ENCODE assay signal across 8 mouse cellular contexts in the genomic region with DNA sequence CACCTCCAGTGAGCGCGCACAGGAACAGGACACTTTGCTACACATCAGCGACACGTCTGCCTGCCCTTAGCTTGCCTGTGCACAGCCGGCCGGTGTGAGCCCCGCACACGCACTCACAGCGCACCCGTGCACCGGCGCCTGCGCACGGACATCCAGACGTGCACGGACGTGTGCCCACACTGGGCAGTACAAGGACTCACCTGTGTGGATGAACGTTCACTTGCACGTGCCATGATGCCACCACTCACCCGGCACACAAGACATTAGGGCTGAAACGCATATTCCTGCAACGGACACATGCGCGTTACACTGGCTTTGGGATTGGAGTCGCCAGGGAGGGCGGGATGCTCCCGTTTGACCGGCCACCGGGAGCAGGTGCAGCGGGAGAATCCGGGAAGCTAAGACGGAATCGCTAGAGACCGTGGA. TPM values are rescaled to one million over a fixed set of nuclear protein-coding genes. Genes with fewer than 3 reads are reported as not detected.
A peak's percentile ranks its signal among the peaks of the same experiment; 100 is the strongest.
DNase-seq lines count a peak whose midpoint lies in the region; ATAC-seq and TF ChIP-seq lines count a peak whose summit lies in the region.

No protein-coding gene starts in this region.

- no peak for TF ChIP-seq POLR2A in testis, adult 2 months (IDR thresholded peaks at IDR 0.05; ENCODE audit: control insufficient read depth, low read depth, low read length)

- DNase-seq in cerebellum, adult 18-20 months, result peak; percentile 12 to 30
- DNase-seq in testis, postnatal 14 days (ENCODE audit: low spot score), result no peak
- no peak for DNase-seq in midbrain, embryonic 11.5 days (ENCODE audit: low spot score, missing footprints)
- no peak for DNase-seq in gastrocnemius, adult 8-10 months (ENCODE audit: low spot score in 2 of 2)
- no peak for DNase-seq in kidney, adult 9 months

- peak overlapping the region; percentile 40 for H3K27ac ChIP-seq in testis, adult 2 months (ENCODE audit: control insufficient read depth, insufficient read depth, low read depth, low read length)
- H3K27ac ChIP-seq in hindbrain, embryonic 15.5 days (replicated peaks), result no peak overlapping the region
- H3K27ac ChIP-seq in midbrain, embryonic 11.5 days (ENCODE audit: low read depth, low read length), result no peak overlapping the region

- H3K9me3 ChIP-seq in hindbrain, embryonic 15.5 days, result no peaks in the 10 kb centered on the region
- no peaks in the 10 kb centered on the region for H3K9me3 ChIP-seq in midbrain, embryonic 11.5 days (ENCODE audit: control insufficient read depth, low read length)

- no peak for TF ChIP-seq CTCF in testis, adult 2 months (IDR thresholded peaks at IDR 0.05; ENCODE audit: control insufficient read depth, insufficient read depth, insufficient replicate concordance, low read depth, low read length)

- H3K4me1 ChIP-seq in testis, adult 2 months (ENCODE audit: control insufficient read depth, insufficient read depth, low read length), result peaks cover 39% of the 10 kb centered on the region
- H3K4me1 ChIP-seq in hindbrain, embryonic 15.5 days (replicated peaks), result peaks cover 22% of the 10 kb centered on the region
- H3K4me1 ChIP-seq in midbrain, embryonic 11.5 days (ENCODE audit: control insufficient read depth, insufficient read depth, low read length), result peaks cover 18% of the 10 kb centered on the region

- WGBS in hindbrain, embryonic 15.5 days, result 0% methylated on average over 34 of the region's 34 CpGs
- 0% methylated on average over 34 of the region's 34 CpGs for WGBS in midbrain, embryonic 11.5 days

- peaks cover 2% of the 10 kb centered on the region; the same call in 1 of the 2 replicates for H3K27me3 ChIP-seq in testis, adult 2 months (ENCODE audit: control insufficient read depth, insufficient read depth, low read length)
- peaks cover 25% of the 10 kb centered on the region for H3K27me3 ChIP-seq in hindbrain, embryonic 15.5 days
- peaks cover 20% of the 10 kb centered on the region for H3K27me3 ChIP-seq in midbrain, embryonic 11.5 days (ENCODE audit: control insufficient read depth, insufficient read depth, low read length)

- no peak for ATAC-seq in cerebellum, adult (ENCODE audit: insufficient number of reproducible peaks, low FRiP score, low TSS enrichment)
- ATAC-seq in hindbrain, embryonic 15.5 days (ENCODE audit: low FRiP score, low read depth), result peak; percentile 17; the same call in 1 of the 2 replicates
- peak; percentile 36; the same call in 1 of the 2 replicates for ATAC-seq in midbrain, embryonic 11.5 days (ENCODE audit: low FRiP score)

- H3K36me3 ChIP-seq in testis, adult 2 months (ENCODE audit: control insufficient read depth, insufficient read depth, low read length), result no peaks in the 10 kb centered on the region
- no peaks in the 10 kb centered on the region for H3K36me3 ChIP-seq in hindbrain, embryonic 15.5 days
- H3K36me3 ChIP-seq in midbrain, embryonic 11.5 days (ENCODE audit: control insufficient read depth, insufficient read depth, low read length), result no peaks in the 10 kb centered on the region

- H3K9ac ChIP-seq in hindbrain, embryonic 15.5 days, result peak overlapping the region; percentile 42; the same call in 1 of the 2 replicates
- H3K9ac ChIP-seq in midbrain, embryonic 11.5 days (ENCODE audit: low read length), result peak overlapping the region; percentile 65

- peak overlapping the region; percentile 84 for H3K4me3 ChIP-seq in testis, adult 2 months (ENCODE audit: control insufficient read depth, low read depth, low read length)
- peak overlapping the region; percentile 50 for H3K4me3 ChIP-seq in hindbrain, embryonic 15.5 days
- peak overlapping the region; percentile 56 for H3K4me3 ChIP-seq in midbrain, embryonic 11.5 days (ENCODE audit: low read depth, low read length)

- H3K4me2 ChIP-seq in hindbrain, embryonic 15.5 days, result peak overlapping the region; percentile 97
- peak overlapping the region; percentile 59 for H3K4me2 ChIP-seq in midbrain, embryonic 11.5 days

RNA-seq across cellular contexts. Expression of a gene that starts 0.8 kb away (rescaled TPM):
- polyA plus RNA-seq in testis, adult 2 months (2012; rRNA removed), result 2.5 and 2.7 TPM in 2 replicates
- 2.8 and 3.3 TPM in 2 replicates for polyA plus RNA-seq in hindbrain, embryonic 15.5 days (2015; fragmentation: Nextera tagmentation; extraction: Ambion mirVana)
- polyA plus RNA-seq in midbrain, embryonic 11.5 days (2014; fragmentation: Nextera tagmentation; extraction: Ambion mirVana), result 3.2 and 3.9 TPM in 2 replicates
- 10 to 100 TPM in 1 of 4 experiments, 1 to 10 TPM in 3; 8.7 to 10.5 (median 9.3) TPM for total RNA-seq in gastrocnemius, adult 8-10 months (2022)

RNA-seq across cellular contexts. Expression of a gene that starts 22.0 kb away (rescaled TPM):
- polyA plus RNA-seq in testis, adult 2 months (2012; rRNA removed), result 53.7 and 65.2 TPM in 2 replicates
- 119 and 145 TPM in 2 replicates for polyA plus RNA-seq in hindbrain, embryonic 15.5 days (2015; fragmentation: Nextera tagmentation; extraction: Ambion mirVana)
- polyA plus RNA-seq in midbrain, embryonic 11.5 days (2014; fragmentation: Nextera tagmentation; extraction: Ambion mirVana), result 10.7 and 11.0 TPM in 2 replicates
- under 1 TPM in 2 of 4 experiments, not detected in 2; 0.15 to 0.19 TPM for total RNA-seq in gastrocnemius, adult 8-10 months (2022)

RNA-seq across cellular contexts. Expression of a gene that starts 23.1 kb away (rescaled TPM):
- polyA plus RNA-seq in testis, adult 2 months (2012; rRNA removed), result 21.5 and 23.5 TPM in 2 replicates
- polyA plus RNA-seq in hindbrain, embryonic 15.5 days (2015; fragmentation: Nextera tagmentation; extraction: Ambion mirVana), result 47.1 and 51.8 TPM in 2 replicates
- 20.0 and 25.5 TPM in 2 replicates for polyA plus RNA-seq in midbrain, embryonic 11.5 days (2014; fragmentation: Nextera tagmentation; extraction: Ambion mirVana)
- 1 to 10 TPM; 2.0 to 3.9 (median 3.0) TPM for total RNA-seq in gastrocnemius, adult 8-10 months (2022)

RNA-seq across cellular contexts. Expression of a gene that starts 33.6 kb away (rescaled TPM):
- polyA plus RNA-seq in testis, adult 2 months (2012; rRNA removed), result 24.5 and 28.4 TPM in 2 replicates
- 336 and 347 TPM in 2 replicates for polyA plus RNA-seq in hindbrain, embryonic 15.5 days (2015; fragmentation: Nextera tagmentation; extraction: Ambion mirVana)
- 215 and 221 TPM in 2 replicates for polyA plus RNA-seq in midbrain, embryonic 11.5 days (2014; fragmentation: Nextera tagmentation; extraction: Ambion mirVana)
- total RNA-seq in gastrocnemius, adult 8-10 months (2022), result 10 to 100 TPM; 57.5 to 66.3 (median 64.3) TPM

RNA-seq across cellular contexts. Expression of a gene that starts 36.0 kb away (rescaled TPM):
- 20.0 and 24.3 TPM in 2 replicates for polyA plus RNA-seq in testis, adult 2 months (2012; rRNA removed)
- polyA plus RNA-seq in hindbrain, embryonic 15.5 days (2015; fragmentation: Nextera tagmentation; extraction: Ambion mirVana), result 12.3 and 12.5 TPM in 2 replicates
- polyA plus RNA-seq in midbrain, embryonic 11.5 days (2014; fragmentation: Nextera tagmentation; extraction: Ambion mirVana), result 4.3 and 5.5 TPM in 2 replicates
- 1 to 10 TPM; 1.1 to 2.2 (median 1.9) TPM for total RNA-seq in gastrocnemius, adult 8-10 months (2022)

Comparison
In these comparisons a context has a peak if more than half of its experiments do, and no peak if none do; other contexts are left out.
1. DNase-seq: peak in cerebellum, adult 18-20 months (2 of 2); none in testis, postnatal 14 days (single experiment), midbrain, embryonic 11.5 days (single experiment), gastrocnemius, adult 8-10 months (0 of 2) and kidney, adult 9 months (single experiment).
2. Peak in every context shown above with its lines, with median percentiles within 50 percentile points of each other: H3K4me3 ChIP-seq.